Mouse (Mus musculus) lung, postnatal 10 days (tissue): ENCODE data around the gene Syce1l.
A peak's percentile ranks its signal among the peaks of the same experiment; 100 is the strongest.

Experiments used
- DNase-seq: peaks from one replicate; pipeline ENCODE4 v3.0.0; 2021

Syce1l gene

GRCm38 (mm10) chr8:113642926-113643325, at the start of gene Syce1l:
Gene Syce1l (plus strand): TSS chr8:113643213.
- DNase-seq = no peak

GRCm38 (mm10) chr8:113598401-113598800, 44.6 kb upstream of the Syce1l start:
- DNase-seq = no peak

DNA sequence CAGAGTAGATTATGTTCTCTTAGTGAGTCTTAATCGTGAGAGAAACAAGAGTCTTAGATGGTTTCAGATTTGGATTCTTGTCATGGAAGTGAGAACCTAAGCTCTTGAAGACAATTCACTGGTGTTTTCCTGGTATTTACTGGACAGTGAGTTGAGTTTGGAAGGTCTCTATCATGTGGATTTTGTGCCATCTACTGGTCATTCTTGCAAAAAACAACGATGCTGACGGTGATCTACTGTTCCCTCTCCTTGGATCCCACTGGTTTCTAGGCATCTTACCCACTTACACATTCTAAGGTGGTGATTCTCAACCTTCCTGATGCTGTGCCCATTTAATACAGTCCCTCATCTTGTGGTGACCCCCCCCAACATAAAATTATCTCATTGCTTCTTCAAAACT, 10.4 kb upstream of the Syce1l start:
- peak; percentile 65 for DNase-seq

- no peak for DNase-seq
Measured at GRCm38 (mm10) chr8:113634161-113634560, 8.9 kb upstream of the Syce1l start.

DNA sequence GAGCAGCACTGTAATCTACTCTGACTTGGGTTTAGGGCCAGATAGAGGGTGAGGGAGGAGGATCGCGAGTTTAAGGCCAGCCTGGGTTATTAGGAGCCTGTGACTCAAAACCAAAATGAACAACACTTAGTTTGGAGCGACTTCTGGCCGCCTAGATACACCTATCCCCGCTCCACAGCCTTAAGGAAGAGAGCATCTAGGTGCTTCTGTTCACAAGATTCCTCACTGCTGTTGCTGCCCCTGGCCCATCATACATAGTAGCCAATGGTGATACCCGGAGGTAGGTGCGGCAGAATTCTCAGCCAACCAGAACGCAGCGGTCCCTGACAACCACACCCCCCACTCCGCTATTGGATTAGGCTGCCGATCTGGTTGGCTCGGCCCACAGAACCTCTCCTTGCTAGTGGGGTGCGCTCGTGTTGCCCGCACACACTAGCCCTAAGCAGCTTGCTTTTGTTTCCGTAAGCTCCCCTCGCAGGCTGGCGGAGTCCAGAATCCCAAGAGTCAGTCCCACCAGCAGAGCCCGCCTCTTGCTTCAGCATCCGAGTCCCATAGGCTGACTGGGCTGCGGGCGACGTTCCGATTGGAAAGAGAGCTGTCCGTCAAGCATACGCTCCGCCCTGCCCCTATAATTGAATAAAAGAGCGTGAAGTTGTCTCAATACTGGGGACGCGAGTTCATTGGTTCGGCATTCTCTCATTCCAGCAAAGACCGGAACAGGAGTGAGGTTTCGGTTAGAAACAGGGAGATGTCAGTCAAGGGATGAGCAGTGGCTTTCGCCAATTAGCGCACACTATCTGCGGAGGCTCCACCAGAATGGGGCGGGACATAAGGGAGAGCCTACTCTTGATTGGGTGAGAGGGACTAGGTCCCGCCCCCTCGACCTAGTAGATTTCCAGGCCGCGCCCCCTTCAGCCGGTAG, 8.1 kb upstream of the Syce1l start, which contains the start of gene Mon1b:
Gene Mon1b (plus strand): TSS at position 918 of the 922 bp plus-strand sequence.
- DNase-seq = peak; percentile 97

GRCm38 (mm10) chr8:113635592-113636279, 7.3 kb upstream of the Syce1l start:
- peak; percentile 94 for DNase-seq

- DNase-seq = peak; percentile 14
Measured at GRCm38 (mm10) chr8:113636280-113636628, 6.8 kb upstream of the Syce1l start.

GRCm38 (mm10) chr8:113640357-113640756, 2.7 kb upstream of the Syce1l start:
- peak; percentile 34 for DNase-seq

DNA sequence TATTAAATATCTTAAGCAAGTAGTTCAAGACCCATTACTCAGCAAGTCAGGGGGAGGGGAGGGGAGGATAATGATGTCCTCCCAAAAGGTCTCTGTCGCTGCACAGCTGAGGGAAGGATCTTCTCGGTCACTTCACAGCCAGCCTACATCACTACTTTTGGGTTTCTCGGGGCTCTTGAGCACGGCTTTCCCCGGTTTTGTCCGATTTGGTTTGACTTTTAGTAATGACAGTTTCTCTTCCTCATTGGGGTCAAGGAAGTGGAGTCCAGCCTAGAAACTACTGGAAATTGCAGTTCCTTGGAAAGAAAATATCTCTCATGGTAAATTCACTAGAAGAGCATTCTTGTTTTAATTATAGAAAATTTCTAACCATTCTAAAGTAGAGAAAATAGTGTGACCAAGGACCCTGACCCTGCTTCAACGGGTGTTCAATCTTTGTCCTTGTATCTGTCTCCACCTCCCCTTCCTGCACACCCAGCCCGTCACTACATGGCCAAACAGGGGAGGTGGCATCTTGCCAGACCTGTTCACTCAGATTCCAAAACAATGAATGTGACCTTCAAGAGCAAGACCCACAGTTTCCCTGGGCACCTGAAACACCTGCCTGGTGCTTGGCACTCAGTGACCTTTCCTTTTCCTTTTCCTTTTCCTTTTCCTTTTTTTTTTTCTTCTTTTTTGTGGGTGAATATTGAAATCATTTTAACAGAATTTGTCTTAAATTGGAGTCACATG, 632 bp downstream of the Syce1l start:
- no peak for DNase-seq

DNA sequence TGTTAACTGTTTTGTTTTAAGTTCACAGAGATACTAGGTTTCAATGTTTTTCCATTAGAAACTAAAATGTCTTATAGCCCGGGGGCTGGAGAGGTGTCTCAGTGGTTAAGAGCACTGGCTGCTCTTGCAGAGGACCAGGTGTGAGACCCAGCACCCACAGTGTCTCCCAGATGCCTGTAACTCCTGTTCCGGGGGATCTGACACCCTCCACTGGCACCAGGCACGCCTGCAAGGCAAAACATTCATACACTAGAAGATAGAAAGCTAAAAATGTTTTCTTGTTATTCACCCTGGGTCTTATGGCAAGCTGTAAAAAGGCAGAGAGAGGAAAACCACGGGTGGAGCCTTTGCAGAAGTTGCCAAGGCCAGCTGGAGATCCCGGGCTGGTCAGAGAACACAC, 2.2 kb downstream of the Syce1l start:
- DNase-seq = no peak

- no peak for DNase-seq
Measured at GRCm38 (mm10) chr8:113652450-113652849, 9.4 kb downstream of the Syce1l start.

- DNase-seq = no peak
Measured at GRCm38 (mm10) chr8:113653151-113653550, 10.1 kb downstream of the Syce1l start.

GRCm38 (mm10) chr8:113656154-113656553, 13.1 kb downstream of the Syce1l start:
- DNase-seq = no peak

- DNase-seq = no peak
Measured at GRCm38 (mm10) chr8:113656681-113657298, 13.8 kb downstream of the Syce1l start.

- DNase-seq = no peak
Measured at GRCm38 (mm10) chr8:113660128-113660527, 17.1 kb downstream of the Syce1l start.

GRCm38 (mm10) chr8:113664544-113664943, 21.5 kb downstream of the Syce1l start:
- DNase-seq = peak; percentile 92

DNA sequence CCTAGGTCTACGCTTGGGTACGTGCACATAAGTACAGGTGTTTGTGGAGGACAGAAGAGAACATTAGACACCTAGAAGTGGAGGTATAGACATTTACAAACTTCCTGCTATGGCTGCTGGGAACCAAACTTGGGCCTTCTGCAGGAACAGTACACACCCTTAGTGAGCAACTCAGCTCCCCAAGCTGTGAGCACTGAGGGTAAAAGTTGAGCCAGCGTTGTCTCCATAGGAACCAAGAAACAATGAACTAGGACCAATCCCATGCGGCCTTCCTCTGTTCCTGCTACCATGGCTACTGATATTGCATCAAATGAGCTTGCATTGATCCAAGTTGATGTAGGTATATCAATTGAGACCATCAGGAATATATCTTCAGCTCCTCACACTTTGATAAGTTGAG, 22.0 kb downstream of the Syce1l start:
- no peak for DNase-seq

GRCm38 (mm10) chr8:113665951-113666350, 22.9 kb downstream of the Syce1l start:
- no peak for DNase-seq

GRCm38 (mm10) chr8:113666714-113667432, 23.9 kb downstream of the Syce1l start:
- no peak for DNase-seq

DNA sequence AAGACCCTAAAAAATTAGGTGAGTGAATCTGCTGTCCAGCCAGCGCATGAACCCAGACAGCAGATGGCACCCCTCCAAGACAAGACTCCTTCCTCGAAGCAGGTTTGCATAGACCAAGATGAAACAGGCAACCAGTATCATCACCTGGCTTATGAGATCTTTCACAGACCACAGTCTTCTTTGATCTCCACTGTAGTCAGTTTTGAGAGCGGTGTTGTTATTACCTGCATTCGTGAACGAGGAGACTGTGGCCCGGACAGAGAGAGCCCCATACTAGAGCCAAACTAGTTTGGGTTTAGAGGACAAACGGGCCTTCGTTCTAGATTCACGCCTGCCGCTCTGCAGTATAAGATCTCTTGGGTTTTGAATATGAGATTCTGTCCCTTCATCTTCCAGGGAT, 26.9 kb downstream of the Syce1l start:
- no peak for DNase-seq

- DNase-seq = no peak
Measured at GRCm38 (mm10) chr8:113672599-113673255, 29.7 kb downstream of the Syce1l start.

GRCm38 (mm10) chr8:113673300-113673699, 30.3 kb downstream of the Syce1l start:
- no peak for DNase-seq
